Mouse (Mus musculus): ENCODE measurements at regions not wholly inside any gene's neighbourhood (a gene's known extent, or its start where the extent isn't known, plus 50 kb on each side); places are given as distances from the start of the nearest gene placed in this dataset.

DNA sequence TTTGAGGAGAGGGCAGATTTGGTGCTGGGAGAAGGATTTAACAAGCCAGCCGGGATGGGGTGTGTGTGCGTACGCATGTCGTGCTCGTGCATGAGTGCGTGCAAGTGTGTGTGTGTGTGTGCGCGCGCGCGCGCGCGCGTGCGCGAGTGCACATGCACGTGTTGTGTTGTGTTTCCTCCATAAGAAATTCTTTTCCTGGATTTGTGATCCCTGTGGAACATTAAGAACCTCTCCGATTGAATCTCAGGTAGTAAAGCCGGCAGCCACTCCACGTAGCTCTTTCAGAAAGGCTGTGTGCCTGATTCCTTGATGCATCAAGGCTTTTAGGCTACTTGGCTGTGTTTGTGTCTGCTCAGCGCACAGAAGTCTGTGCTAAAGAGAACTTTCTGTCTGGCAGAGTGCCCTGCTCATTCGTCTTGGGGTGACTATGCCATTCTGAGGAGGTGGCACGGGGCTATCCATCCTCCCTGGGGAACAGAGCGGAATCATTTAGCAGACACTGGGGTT, 62.7 kb upstream of the Sox4 start:
- peak overlapping the region; percentile 52 for H3K4me2 ChIP-seq (replicated peaks)
- peak overlapping the region; percentile 30 for H3K4me3 ChIP-seq
- H3K27ac ChIP-seq (replicated peaks) = peak overlapping the region; percentile 90
- H3K9me3 ChIP-seq = no peaks in the 10 kb centered on the region
- WGBS = 62% methylated on average over 25 of the region's 25 CpGs
- 0 out of 2 replicates have a peak, but pooled peaks have one; percentile 48 for ATAC-seq (ENCODE audit: low FRiP score, low read depth)
- H3K36me3 ChIP-seq = no peaks in the 10 kb centered on the region
- peaks cover 25% of the 10 kb centered on the region for H3K4me1 ChIP-seq
- H3K27me3 ChIP-seq = peaks cover 3% of the 10 kb centered on the region; the same call in 1 of the 2 replicates
- H3K9ac ChIP-seq (replicated peaks) = no peak overlapping the region

DNA sequence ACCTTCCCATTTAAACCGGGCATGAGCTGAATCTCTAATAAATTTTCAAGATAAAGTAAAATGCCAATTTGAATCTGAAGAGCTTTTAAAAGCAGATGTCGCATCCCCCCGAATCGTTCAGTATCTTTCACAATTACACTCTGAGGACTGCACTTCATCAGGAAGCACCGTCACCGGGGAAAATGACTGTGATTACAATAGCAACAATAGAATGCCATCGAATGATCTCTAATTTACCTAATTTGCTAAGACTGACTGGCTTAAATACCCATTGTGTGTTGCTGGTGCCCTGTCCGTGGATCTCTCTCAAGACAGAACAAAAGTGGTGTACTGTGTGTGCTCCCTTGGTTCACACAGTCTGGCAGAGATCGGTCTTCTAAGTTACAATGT, 62.1 kb upstream of the Sox4 start:
- H3K36me3 ChIP-seq = no peaks in the 10 kb centered on the region
- peak overlapping the region; percentile 90 for H3K27ac ChIP-seq (replicated peaks)
- H3K9ac ChIP-seq (replicated peaks) = peak overlapping the region; percentile 41
- peaks cover 3% of the 10 kb centered on the region; the same call in 1 of the 2 replicates for H3K27me3 ChIP-seq
- 17% methylated on average over 9 of the region's 9 CpGs for WGBS
- H3K4me2 ChIP-seq (replicated peaks) = peak overlapping the region; percentile 52
- ATAC-seq (ENCODE audit: low FRiP score, low read depth) = peak; percentile 85
- H3K9me3 ChIP-seq = no peaks in the 10 kb centered on the region
- peaks cover 25% of the 10 kb centered on the region for H3K4me1 ChIP-seq
- peak overlapping the region; percentile 30 for H3K4me3 ChIP-seq

DNA sequence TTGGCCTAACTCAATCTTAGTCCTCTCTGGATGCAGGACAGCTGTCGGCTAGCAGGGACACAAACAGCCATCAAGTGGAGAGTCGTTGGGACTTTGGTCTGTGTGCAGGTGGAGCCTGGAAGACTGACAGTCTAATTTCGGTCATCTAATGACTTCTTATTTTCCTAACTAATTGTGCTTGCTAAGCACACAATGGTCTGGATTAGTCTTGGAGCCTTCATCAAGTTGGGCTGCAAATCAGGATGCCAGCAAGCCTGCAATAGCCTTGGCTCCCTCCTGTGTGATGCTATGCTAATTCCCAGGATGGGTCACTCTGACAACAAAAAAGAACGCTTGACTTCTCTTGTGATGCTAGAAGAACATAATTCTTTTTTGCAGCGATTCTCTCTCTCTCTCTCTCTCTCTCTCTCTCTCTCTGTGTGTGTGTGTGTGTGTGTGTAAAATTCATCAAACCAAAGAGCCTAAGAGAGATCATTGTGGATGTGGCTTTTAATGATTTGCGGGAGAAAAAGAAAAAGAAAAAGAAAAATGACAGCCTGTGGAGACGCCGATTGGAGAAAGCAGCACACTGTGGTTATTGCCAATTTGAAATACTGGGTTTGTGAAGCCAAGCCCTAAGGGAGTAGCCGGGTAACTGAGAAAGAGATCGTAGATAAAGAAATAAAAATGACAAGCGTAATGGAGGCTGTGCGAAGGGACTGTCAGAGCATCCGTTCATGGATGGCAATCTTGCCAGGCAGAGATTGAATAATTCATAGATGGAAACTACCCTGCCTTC, 61.5 kb upstream of the Sox4 start:
- H3K27ac ChIP-seq (replicated peaks) = peak overlapping the region; percentile 90

DNA sequence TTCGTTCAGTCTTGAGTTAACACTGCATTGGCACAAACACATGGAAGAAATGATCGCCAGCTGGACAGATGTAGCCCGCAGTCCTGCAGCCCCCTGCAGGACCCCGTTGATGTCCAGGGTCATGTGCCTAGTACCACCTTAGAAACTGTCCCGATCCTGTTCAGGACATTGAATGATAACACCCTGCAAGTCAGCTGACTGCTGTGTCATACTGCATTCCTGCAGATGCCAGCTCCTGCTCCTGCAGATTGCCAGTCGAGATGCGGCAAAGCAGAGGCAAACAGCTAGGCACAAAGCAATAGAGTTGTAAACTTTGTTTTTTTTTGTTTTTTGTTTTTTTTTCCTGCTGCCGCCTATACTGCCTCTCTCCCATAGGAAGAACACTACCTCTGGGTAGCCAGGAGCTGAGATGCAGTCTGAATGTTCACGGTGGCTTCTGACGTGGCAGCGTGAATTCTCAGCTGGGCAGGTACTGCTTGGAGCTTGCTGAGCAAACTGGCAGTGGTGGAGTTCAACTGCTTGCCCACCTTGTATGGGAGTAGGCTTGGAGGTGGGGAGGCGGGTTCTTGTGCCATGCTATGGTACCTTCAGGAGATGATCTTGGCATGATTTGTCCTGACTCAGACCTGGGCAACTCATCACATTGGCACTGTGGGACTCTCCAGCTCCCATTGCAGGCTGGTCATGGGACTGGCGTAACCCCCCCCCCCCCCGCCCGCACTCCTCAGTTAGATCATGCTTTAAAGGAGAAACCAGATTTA, 60.7 kb upstream of the Sox4 start:
- H3K27ac ChIP-seq (replicated peaks) = peak overlapping the region; percentile 90
- no peak overlapping the region for H3K9ac ChIP-seq (replicated peaks)
- H3K36me3 ChIP-seq = no peaks in the 10 kb centered on the region
- H3K4me1 ChIP-seq = peaks cover 25% of the 10 kb centered on the region
- peak; percentile 48 for ATAC-seq (ENCODE audit: low FRiP score, low read depth)
- no peaks in the 10 kb centered on the region; the same call in 1 of the 2 replicates for H3K27me3 ChIP-seq
- 0 out of 2 replicates have a peak overlapping the region, but pooled peaks have one; percentile 30 for H3K4me3 ChIP-seq
- peak overlapping the region; percentile 52 for H3K4me2 ChIP-seq (replicated peaks)
- 62% methylated on average over 15 of the region's 15 CpGs for WGBS
- H3K9me3 ChIP-seq = no peaks in the 10 kb centered on the region

More for the DNA sequence above, 61.5 kb upstream of the Sox4 start:
- peaks cover 3% of the 10 kb centered on the region; the same call in 1 of the 2 replicates for H3K27me3 ChIP-seq
- H3K9me3 ChIP-seq = no peaks in the 10 kb centered on the region
- WGBS = 14% methylated on average over 13 of the region's 13 CpGs
- H3K4me1 ChIP-seq = peaks cover 25% of the 10 kb centered on the region
- peak; percentile 83 for ATAC-seq (ENCODE audit: low FRiP score, low read depth)
- peak overlapping the region; percentile 52 for H3K4me2 ChIP-seq (replicated peaks)
- H3K9ac ChIP-seq (replicated peaks) = peak overlapping the region; percentile 41
- peak overlapping the region; percentile 30 for H3K4me3 ChIP-seq
- no peaks in the 10 kb centered on the region for H3K36me3 ChIP-seq

DNA sequence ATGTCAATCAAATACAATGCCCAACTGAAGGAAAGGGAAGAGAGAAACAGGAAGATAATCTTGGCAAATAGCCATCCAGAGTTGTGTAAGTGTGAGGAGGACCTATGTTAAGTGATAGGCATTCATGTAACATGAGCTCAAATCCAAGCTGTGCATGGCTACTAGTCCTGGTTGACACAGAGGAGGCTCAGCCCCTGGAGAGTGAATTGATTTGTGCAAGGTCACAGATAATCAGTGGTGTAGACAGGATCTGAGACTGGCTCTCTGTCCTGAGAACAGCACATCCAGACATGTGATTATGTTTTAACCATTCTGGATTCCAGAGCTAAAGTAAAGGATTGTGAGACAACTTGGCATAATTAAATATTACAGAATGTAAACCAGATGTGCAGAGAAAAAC, 53.0 kb upstream of the Sox4 start:
- Histone ChIP-seq H3K36me3 (no peaks in the 10 kb centered on the region), H3K4me1 (no peaks in the 10 kb centered on the region), H3K9ac (replicated peaks) (no peak overlapping the region), H3K4me2 (replicated peaks) (no peak overlapping the region), H3K27ac (replicated peaks) (no peak overlapping the region), H3K27me3 (no peaks in the 10 kb centered on the region), H3K9me3 (no peaks in the 10 kb centered on the region), H3K4me3 (no peak overlapping the region)
- ATAC-seq (ENCODE audit: low FRiP score, low read depth) = no peak

All from midbrain, embryonic 12.5 days (tissue).